Mouse (Mus musculus): ENCODE results near the gene Syn3. TPM values are rescaled to one million over a fixed set of nuclear protein-coding genes. Genes with fewer than 3 reads are reported as not detected.
A peak's percentile ranks its signal among the peaks of the same experiment; 100 is the strongest.

Syn3 gene
- total RNA-seq, 2 experiments from 2014 or later = 21.1 to 22.2 TPM

GRCm38 (mm10) chr10:86343931-86344330, 154.8 kb downstream of the Syn3 start:
- no peak for TF ChIP-seq CTCF (conservative IDR thresholded peaks at IDR 0.05)
- DNase-seq (ENCODE audit: low spot score in 2 of 2) = no peak
- no peak overlapping the region for H3K27ac ChIP-seq
- no peak overlapping the region for H3K4me3 ChIP-seq

GRCm38 (mm10) chr10:86343362-86343761, 155.3 kb downstream of the Syn3 start:
- Histone ChIP-seq H3K27ac (no peak overlapping the region; the same call in 1 of the 2 replicates), H3K4me3 (no peak overlapping the region)
- no peak for TF ChIP-seq CTCF (conservative IDR thresholded peaks at IDR 0.05)
- DNase-seq (ENCODE audit: low spot score in 2 of 2) = no peak

- no peak for TF ChIP-seq CTCF (conservative IDR thresholded peaks at IDR 0.05)
- no peak for DNase-seq (ENCODE audit: low spot score in 2 of 2)
- peak overlapping the region; percentile 40 for H3K27ac ChIP-seq
- H3K4me3 ChIP-seq = no peak overlapping the region
Observed at GRCm38 (mm10) chr10:86342713-86343112, 156.0 kb downstream of the Syn3 start.

DNA sequence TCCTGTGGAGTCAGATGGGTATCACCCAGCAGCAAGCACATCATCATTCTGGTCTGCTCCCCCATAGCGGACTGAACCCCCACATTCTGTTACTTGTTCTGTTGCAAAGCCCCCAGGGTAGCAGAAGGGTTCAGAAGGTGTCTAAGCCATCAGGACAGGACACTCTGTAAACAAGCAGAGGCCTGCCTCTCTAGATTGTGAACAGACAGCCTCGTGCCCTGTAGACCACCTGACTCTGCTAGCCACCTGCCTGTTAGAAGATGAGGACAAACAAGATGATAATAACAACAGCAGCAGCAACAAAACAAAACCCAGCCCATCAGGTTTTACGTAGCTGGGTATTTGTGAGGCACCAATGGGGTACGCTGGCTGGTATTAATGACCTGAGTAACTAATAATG, 156.5 kb downstream of the Syn3 start:
- no peak overlapping the region for H3K4me3 ChIP-seq
- no peak for TF ChIP-seq CTCF (conservative IDR thresholded peaks at IDR 0.05)
- peak overlapping the region; percentile 40 for H3K27ac ChIP-seq
- DNase-seq (ENCODE audit: low spot score in 2 of 2) = no peak

- Histone ChIP-seq H3K4me3 (no peak overlapping the region), H3K27ac (peak overlapping the region; percentile 40; the same call in 1 of the 2 replicates)
- no peak for DNase-seq (ENCODE audit: low spot score in 2 of 2)
- TF ChIP-seq CTCF (conservative IDR thresholded peaks at IDR 0.05) = no peak
Observed at GRCm38 (mm10) chr10:86341589-86341988, 157.1 kb downstream of the Syn3 start.

GRCm38 (mm10) chr10:86340991-86341527, 157.6 kb downstream of the Syn3 start:
- DNase-seq (ENCODE audit: low spot score in 2 of 2) = no peak
- peak overlapping the region; percentile 86 for H3K27ac ChIP-seq
- TF ChIP-seq CTCF (conservative IDR thresholded peaks at IDR 0.05) = no peak
- H3K4me3 ChIP-seq = no peak overlapping the region

DNA sequence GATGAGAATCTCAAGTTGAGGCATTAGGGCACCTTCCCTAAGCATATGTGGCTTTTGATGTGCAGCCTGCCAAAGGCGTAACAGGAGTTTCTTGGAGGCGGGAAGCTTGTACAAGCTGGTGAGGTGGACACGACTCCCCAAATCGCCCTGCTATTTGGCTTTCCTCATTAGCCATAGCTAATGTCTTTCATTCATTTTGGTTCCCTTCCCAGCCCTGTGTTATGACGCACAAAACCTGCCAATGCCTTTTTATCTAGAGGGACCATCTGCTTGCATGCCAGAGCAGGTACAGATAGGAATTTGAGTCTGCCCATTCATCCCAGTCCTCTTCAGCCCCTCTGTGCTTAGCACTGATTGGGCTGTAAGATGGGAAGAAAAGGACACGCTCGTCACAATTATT, 158.3 kb downstream of the Syn3 start:
- no peak for TF ChIP-seq CTCF (conservative IDR thresholded peaks at IDR 0.05)
- H3K4me3 ChIP-seq = no peak overlapping the region
- no peak for DNase-seq (ENCODE audit: low spot score in 2 of 2)
- H3K27ac ChIP-seq = peak overlapping the region; percentile 86

GRCm38 (mm10) chr10:86339649-86340379, 158.9 kb downstream of the Syn3 start:
- Histone ChIP-seq H3K27ac (peak overlapping the region; percentile 86), H3K4me3 (no peak overlapping the region)
- no peak for TF ChIP-seq CTCF (conservative IDR thresholded peaks at IDR 0.05)
- peak; percentile 66 to 74 for DNase-seq (ENCODE audit: low spot score in 2 of 2)

DNA sequence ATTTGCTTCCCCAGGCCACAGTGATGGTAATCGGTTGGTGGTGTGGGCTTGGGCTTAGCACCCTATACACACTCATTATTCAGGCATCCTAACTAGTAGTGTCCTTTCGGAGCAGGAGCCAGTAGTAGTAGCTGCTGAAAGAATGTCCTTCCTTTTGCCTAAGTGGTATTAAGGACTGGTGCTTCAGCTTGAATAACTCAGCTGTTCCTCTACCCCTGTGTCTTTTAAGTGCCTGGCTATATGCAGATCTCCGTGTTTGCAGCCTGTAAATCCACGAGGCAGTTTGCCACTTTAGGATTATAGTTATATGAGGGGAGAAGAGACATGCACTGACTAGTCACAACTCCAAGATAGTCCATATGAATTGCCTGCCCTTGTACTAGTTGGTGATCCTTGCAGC, 159.6 kb downstream of the Syn3 start:
- no peak for DNase-seq (ENCODE audit: low spot score in 2 of 2)
- Histone ChIP-seq H3K27ac (peak overlapping the region; percentile 86), H3K4me3 (no peak overlapping the region)
- TF ChIP-seq CTCF (conservative IDR thresholded peaks at IDR 0.05) = no peak

DNA sequence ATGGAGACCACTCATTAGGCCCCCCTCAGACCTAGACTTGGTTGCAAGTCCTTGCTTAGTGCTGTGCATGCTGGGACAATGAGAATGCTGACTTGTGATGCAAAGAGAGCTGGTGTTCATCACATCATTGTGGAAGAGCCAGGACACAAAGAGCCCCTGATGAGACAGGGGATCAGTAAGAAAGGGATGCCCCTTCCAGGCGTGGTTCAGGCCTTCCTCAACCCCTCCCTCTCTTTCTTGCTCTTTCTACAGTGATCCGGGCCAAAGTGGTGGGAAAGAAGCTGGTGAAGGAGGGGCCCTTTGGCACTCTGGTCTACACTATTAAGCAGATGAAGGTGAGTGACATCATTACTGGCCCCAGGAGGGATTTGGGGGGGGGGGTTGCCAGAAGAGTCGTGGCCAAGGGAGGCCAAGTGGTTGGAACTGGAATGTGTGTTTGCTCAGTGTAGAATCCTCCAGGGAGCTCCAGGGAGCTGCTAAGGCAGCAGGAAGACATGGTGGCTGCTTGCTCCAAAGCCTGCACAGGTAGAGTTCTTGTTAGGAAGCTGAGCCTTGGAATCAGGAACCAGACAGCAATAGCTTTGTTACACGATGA, 160.5 kb downstream of the Syn3 start:
- no peak for DNase-seq (ENCODE audit: low spot score in 2 of 2)
- no peak for TF ChIP-seq CTCF (conservative IDR thresholded peaks at IDR 0.05)
- Histone ChIP-seq H3K27ac (peak overlapping the region; percentile 86), H3K4me3 (no peak overlapping the region)

DNA sequence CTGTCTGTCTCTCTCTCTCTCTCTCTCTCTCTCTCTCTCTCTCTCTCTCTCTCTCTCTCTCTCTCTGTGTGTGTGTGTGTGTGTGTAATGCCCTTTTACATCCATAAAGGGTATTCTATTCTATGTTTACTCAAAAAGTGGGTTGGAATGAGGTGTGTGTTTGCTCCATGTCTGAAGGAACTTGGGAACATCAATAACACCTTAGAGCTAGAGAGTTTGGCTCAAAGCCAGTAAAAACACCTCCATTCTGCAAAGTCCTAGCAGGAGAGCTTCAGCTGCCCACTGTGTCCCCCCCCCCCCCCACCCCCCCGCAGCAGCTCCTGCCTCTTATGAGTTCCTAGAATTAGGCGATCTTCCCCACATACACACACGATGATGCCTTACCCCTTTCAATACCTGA, 161.5 kb downstream of the Syn3 start:
- no peak for DNase-seq (ENCODE audit: low spot score in 2 of 2)
- H3K4me3 ChIP-seq = no peak overlapping the region
- H3K27ac ChIP-seq = no peak overlapping the region
- TF ChIP-seq CTCF (conservative IDR thresholded peaks at IDR 0.05) = no peak

DNA sequence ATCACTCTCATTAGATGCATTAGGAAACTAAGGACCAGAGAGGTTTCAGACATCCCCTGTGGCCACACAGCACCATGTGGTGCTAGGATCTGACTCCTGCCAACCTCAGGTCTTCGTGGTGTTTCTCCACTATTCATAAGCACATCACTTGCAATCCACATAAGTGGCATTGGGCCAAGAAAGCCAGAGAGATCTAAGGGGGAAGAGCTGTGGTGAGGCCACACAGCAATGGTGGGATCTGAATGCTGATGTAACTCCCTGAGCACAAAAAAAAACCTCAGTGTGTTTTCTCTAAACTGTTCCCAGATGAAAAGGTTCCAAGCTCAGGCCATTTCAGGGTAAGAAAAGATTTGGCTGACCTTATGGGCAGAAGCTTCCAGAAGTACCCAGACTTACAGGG, 162.2 kb downstream of the Syn3 start:
- no peak for DNase-seq (ENCODE audit: low spot score in 2 of 2)
- TF ChIP-seq CTCF (conservative IDR thresholded peaks at IDR 0.05) = no peak
- Histone ChIP-seq H3K27ac (no peak overlapping the region), H3K4me3 (no peak overlapping the region)

- DNase-seq (ENCODE audit: low spot score in 2 of 2) = no peak
- no peak overlapping the region for H3K27ac ChIP-seq
- no peak for TF ChIP-seq CTCF (conservative IDR thresholded peaks at IDR 0.05)
- no peak overlapping the region for H3K4me3 ChIP-seq
Observed at GRCm38 (mm10) chr10:86334581-86334980, 164.1 kb downstream of the Syn3 start.

GRCm38 (mm10) chr10:86332942-86333341, 165.8 kb downstream of the Syn3 start:
- TF ChIP-seq CTCF (conservative IDR thresholded peaks at IDR 0.05) = no peak
- Histone ChIP-seq H3K4me3 (no peak overlapping the region), H3K27ac (peak overlapping the region; percentile 82; the same call in 1 of the 2 replicates)
- DNase-seq (ENCODE audit: low spot score in 2 of 2) = no peak
